Mouse (Mus musculus): ENCODE measurements around the gene Ppp1r15b.

Gene Ppp1r15b

DNA sequence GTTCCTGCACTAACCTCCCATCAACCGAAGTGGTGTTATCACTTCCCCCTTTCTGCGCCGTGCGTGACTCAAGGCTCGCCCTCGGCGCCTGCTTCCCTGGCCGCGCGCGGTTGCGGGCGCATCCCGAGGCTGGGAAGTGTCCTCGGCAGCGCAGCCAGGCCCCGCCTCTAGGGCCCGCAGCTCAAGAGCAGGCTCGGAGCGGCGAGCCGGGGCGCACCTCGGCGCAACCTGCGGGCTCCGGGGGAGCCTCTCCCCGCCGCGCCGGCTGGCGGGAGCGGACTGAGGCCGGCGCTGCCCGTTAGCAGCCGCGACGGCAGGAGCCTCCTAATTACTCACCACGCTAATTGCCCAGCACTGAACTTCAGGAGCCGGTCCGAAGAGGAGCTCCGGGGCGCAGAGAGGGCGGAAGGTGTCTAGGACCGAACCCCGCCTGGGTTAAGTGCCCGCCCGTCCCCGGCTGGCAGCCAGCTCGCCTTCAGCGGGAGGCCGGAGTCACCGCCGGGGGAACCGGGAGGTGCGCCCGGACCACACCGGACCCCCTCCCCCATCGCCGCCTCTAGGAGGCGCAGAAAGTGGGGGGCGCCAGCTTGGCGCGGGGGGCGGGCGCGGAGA is 33.0 kb downstream of the Ppp1r15b start, which contains the start of gene Plekha6:
Gene Plekha6 (plus strand): TSS at position 391 of the 612 bp plus-strand sequence.
- no peak for DNase-seq

GRCm38 (mm10) chr1:133164591-133165011 is 33.7 kb downstream of the Ppp1r15b start:
- no peak for DNase-seq

- no peak for DNase-seq
Measured at GRCm38 (mm10) chr1:133165111-133165510, 34.2 kb downstream of the Ppp1r15b start.

GRCm38 (mm10) chr1:133168318-133169060 is 37.5 kb downstream of the Ppp1r15b start:
- no peak for DNase-seq

DNA sequence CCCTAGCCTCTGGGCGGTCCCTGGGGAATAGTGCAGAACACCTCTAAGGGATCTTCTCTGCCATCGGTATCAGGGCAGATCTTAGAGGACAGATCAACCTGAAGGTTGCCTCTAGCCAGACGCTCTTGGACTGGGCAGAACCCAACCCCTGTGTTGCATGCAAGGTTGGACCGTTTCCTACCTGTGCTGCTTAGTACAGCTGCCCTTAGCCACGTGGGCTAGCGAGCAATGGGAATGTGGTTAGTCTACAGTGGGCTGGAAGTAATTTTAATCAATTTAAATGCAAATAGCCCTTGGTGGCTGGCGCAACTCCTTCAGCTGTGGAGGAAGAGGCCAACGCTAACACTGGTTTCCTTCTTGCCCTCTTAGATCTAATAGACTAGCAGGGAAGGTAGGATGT is 39.3 kb downstream of the Ppp1r15b start:
- no peak for DNase-seq

- DNase-seq, result no peak
Measured at GRCm38 (mm10) chr1:133171357-133171756, 40.4 kb downstream of the Ppp1r15b start.

GRCm38 (mm10) chr1:133175150-133175549 is 44.2 kb downstream of the Ppp1r15b start:
- DNase-seq, result no peak

- peak; percentile 63 for DNase-seq
Measured at GRCm38 (mm10) chr1:133177480-133178172, 46.7 kb downstream of the Ppp1r15b start.

GRCm38 (mm10) chr1:133178732-133179440 is 47.9 kb downstream of the Ppp1r15b start:
- DNase-seq, result peak; percentile 86

GRCm38 (mm10) chr1:133181072-133182015 is 50.4 kb downstream of the Ppp1r15b start:
- peak; percentile 83 for DNase-seq

- DNase-seq, result peak; percentile 80
Measured at GRCm38 (mm10) chr1:133182016-133182705, 51.2 kb downstream of the Ppp1r15b start.

DNA sequence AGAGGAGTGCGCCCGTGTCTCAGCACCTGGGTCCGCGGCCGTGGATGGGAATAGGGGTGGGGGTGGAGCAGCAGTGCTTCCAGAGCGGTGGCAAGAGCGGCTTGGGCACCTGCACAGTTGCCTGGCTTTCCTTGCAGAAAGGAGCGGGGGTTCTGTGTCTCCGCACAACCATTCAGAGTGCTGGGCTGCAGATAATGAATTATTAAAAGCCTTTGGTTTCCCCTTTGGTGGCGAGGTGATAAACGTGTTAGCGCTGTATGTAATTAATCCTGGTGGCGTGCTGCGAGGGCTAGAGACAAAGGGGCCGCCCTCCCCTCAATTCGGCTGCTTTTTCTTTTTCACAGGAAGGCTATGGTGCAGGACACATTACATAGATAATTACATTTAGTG is 51.8 kb downstream of the Ppp1r15b start:
- DNase-seq, result no peak

GRCm38 (mm10) chr1:133183141-133183925 is 52.4 kb downstream of the Ppp1r15b start:
- no peak for DNase-seq

- no peak for DNase-seq
Measured at GRCm38 (mm10) chr1:133187948-133188680, 57.2 kb downstream of the Ppp1r15b start.

- DNase-seq, result no peak
Measured at GRCm38 (mm10) chr1:133188719-133189118, 57.8 kb downstream of the Ppp1r15b start.

Data from cerebellum, adult 9-11 months (tissue).